22 mouse cellular contexts compared by ENCODE assay signal in the genomic region with DNA sequence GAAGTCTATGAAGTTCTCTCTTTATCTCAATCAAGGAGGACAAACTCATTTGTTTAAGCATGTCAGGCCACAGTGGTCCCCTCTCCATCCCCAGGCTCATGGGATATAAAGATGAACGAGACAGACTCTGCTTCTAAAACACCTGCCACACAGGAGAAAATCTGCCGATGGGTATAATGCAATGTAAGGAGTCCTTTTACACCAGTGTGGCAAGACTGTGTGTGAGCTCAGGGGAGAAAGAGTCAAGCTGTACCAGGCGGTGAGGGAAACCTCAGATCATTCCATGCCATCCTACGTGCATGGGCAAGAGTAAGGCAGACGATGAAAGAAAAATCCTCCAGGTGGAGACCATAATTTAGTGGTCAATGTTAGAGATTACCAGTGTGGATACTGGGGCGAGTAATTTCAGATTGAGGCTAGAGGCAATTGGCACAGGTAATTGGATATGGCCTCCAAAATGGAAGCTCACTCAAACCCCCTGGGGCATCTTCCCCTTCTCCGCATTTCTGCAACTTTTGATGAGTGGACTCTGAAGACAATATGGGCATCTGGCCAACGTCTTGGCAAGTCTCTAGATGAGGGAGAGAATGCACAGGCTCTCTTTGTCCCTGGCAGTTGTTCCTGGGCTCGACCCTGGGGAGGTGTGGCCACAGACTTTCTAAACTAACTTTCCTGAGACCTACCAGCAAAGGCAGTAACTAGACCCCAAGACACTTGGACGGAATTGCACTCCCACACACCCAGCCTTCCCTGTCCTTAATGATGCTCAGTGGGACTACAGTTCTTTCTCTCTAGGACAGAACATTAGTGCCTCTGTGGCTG. TPM values are rescaled to one million over a fixed set of nuclear protein-coding genes. Genes with fewer than 3 reads are reported as not detected.
A peak's percentile ranks its signal among the peaks of the same experiment; 100 is the strongest.
DNase-seq lines count a peak whose midpoint lies in the region; ATAC-seq lines count a peak whose summit lies in the region.
"Had no signal": no experiment of that assay in that cellular context is flagged by ENCODE, and none has a peak within 500 bp of the region (broad histone marks: within the 10 kb centered on the region; RNA-seq: fewer than 3 reads in every experiment).

No protein-coding gene starts in this region.

- H3K4me3 ChIP-seq in heart, embryonic 12.5 days: no peak overlapping the region
- H3K4me3 ChIP-seq: erythroblast, embryonic 14.5 days; hindbrain, embryonic 10.5 days; intestine, embryonic 15.5 days; midbrain, embryonic 15.5 days; stomach, embryonic 15.5 days had no signal

- ATAC-seq in heart, embryonic 12.5 days (ENCODE audit: insufficient number of reproducible peaks, low FRiP score): no peak
- ATAC-seq: forebrain, postnatal 0 days; intestine, embryonic 15.5 days; midbrain, embryonic 15.5 days had no signal

- no peak overlapping the region for H3K9ac ChIP-seq in heart, embryonic 12.5 days
- H3K9ac ChIP-seq: forebrain, postnatal 0 days; intestine, embryonic 15.5 days; midbrain, embryonic 15.5 days; stomach, embryonic 15.5 days had no signal

- no peaks in the 10 kb centered on the region; the same call in 1 of the 2 replicates for H3K27me3 ChIP-seq in heart, embryonic 12.5 days (replicated peaks)
- H3K27me3 ChIP-seq: intestine, embryonic 15.5 days; midbrain, embryonic 15.5 days; stomach, embryonic 15.5 days had no signal

- DNase-seq in heart, adult 11 months: peak; percentile 87
- peak; percentile 11 for DNase-seq in ovary, postnatal 14 days (ENCODE audit: low spot score)
- DNase-seq in ovary, adult 18-20 months (ENCODE audit: low spot score): no peak
- peak; percentile 28 for DNase-seq in gastrocnemius, postnatal 25 days
- no peak for DNase-seq in layer of hippocampus, postnatal 14 days (ENCODE audit: low spot score in 2 of 2)
- no peak for DNase-seq in embryo, embryonic 10.5 days (ENCODE audit: low spot score)
- DNase-seq: cerebellum, adult 2 months; embryo, embryonic 11 days; forebrain, postnatal 0 days; retina, postnatal 1 day; thymus, postnatal 4 days had no signal

- peaks cover 11% of the 10 kb centered on the region for H3K9me3 ChIP-seq in heart, embryonic 12.5 days (replicated peaks)
- H3K9me3 ChIP-seq: G1E; intestine, embryonic 15.5 days; midbrain, embryonic 15.5 days; stomach, embryonic 15.5 days had no signal

- H3K4me1 ChIP-seq in heart, embryonic 12.5 days (replicated peaks): no peaks in the 10 kb centered on the region
- H3K4me1 ChIP-seq: hindbrain, embryonic 10.5 days; intestine, embryonic 15.5 days; midbrain, embryonic 15.5 days; stomach, embryonic 15.5 days had no signal

- H3K36me3 ChIP-seq in heart, embryonic 12.5 days: no peaks in the 10 kb centered on the region
- H3K36me3 ChIP-seq: G1E; hindbrain, embryonic 10.5 days; intestine, embryonic 15.5 days; midbrain, embryonic 15.5 days; stomach, embryonic 15.5 days had no signal

- no peak overlapping the region for H3K4me2 ChIP-seq in heart, embryonic 12.5 days
- H3K4me2 ChIP-seq: intestine, embryonic 15.5 days; midbrain, embryonic 15.5 days; stomach, embryonic 15.5 days had no signal

- H3K27ac ChIP-seq in heart, embryonic 12.5 days (ENCODE audit: poor library complexity, severe bottlenecking): no peak overlapping the region
- H3K27ac ChIP-seq: hindbrain, embryonic 10.5 days; intestine, embryonic 15.5 days; macrophage; midbrain, embryonic 15.5 days; stomach, embryonic 15.5 days had no signal

- 64% methylated on average over 10 of the region's 10 CpGs for WGBS in heart, embryonic 12.5 days

RNA-seq across cellular contexts. Expression of gene Olfr283, which starts 10.5 kb away (rescaled TPM):
- not detected in 2 replicates for polyA plus RNA-seq in heart, embryonic 12.5 days (2016; fragmentation: Nextera tagmentation; extraction: Ambion mirVana)
- total RNA-seq in gastrocnemius, postnatal 25 days (2021): not detected
- not detected for total RNA-seq in layer of hippocampus, postnatal 14 days (2021)
- total RNA-seq: forebrain, postnatal 0 days; G1E; heart, adult 8-10 months; left cerebral cortex, adult 18-20 months; liver, adult 2 months had no signal
- polyA plus RNA-seq: cerebellum, adult 2 months; erythroblast, embryonic 14.5 days; forebrain, postnatal 0 days; G1E; hindbrain, embryonic 10.5 days; intestine, embryonic 15.5 days; liver, adult 2 months; macrophage; midbrain, embryonic 15.5 days; stomach, embryonic 15.5 days had no signal

RNA-seq across cellular contexts. Expression of gene Olfr282, which starts 39.7 kb away (rescaled TPM):
- not detected in 2 replicates for polyA plus RNA-seq in heart, embryonic 12.5 days (2016; fragmentation: Nextera tagmentation; extraction: Ambion mirVana)
- not detected for total RNA-seq in gastrocnemius, postnatal 25 days (2021)
- total RNA-seq in layer of hippocampus, postnatal 14 days (2021): not detected
- total RNA-seq: forebrain, postnatal 0 days; G1E; heart, adult 8-10 months; left cerebral cortex, adult 18-20 months; liver, adult 2 months had no signal
- polyA plus RNA-seq: cerebellum, adult 2 months; erythroblast, embryonic 14.5 days; forebrain, postnatal 0 days; G1E; hindbrain, embryonic 10.5 days; intestine, embryonic 15.5 days; liver, adult 2 months; macrophage; midbrain, embryonic 15.5 days; stomach, embryonic 15.5 days had no signal

RNA-seq across cellular contexts. Expression of gene Olfr284, which starts 50.5 kb away (rescaled TPM):
- polyA plus RNA-seq in heart, embryonic 12.5 days (2016; fragmentation: Nextera tagmentation; extraction: Ambion mirVana): not detected in 2 replicates
- total RNA-seq in gastrocnemius, postnatal 25 days (2021): not detected
- not detected for total RNA-seq in layer of hippocampus, postnatal 14 days (2021)
- total RNA-seq: G1E; heart, adult 8-10 months; left cerebral cortex, adult 18-20 months; liver, adult 2 months had no signal
- polyA plus RNA-seq: cerebellum, adult 2 months; erythroblast, embryonic 14.5 days; forebrain, postnatal 0 days; G1E; hindbrain, embryonic 10.5 days; intestine, embryonic 15.5 days; liver, adult 2 months; macrophage; midbrain, embryonic 15.5 days; stomach, embryonic 15.5 days had no signal

Comparison
In these comparisons a context has a peak if more than half of its experiments do, and no peak if none do; other contexts are left out.
1. DNase-seq: peak in heart, adult 11 months (single experiment), ovary, postnatal 14 days (single experiment) and gastrocnemius, postnatal 25 days (single experiment); none in ovary, adult 18-20 months (single experiment), layer of hippocampus, postnatal 14 days (0 of 2) and embryo, embryonic 10.5 days (single experiment).